Mouse (Mus musculus) testis, adult 2 months (tissue): ENCODE measurements around the gene Scn2b. TPM values are rescaled to one million over a fixed set of nuclear protein-coding genes. Genes with fewer than 3 reads are reported as not detected.

Source experiments
- H3K27ac ChIP-seq: fragments of 200-500 bp; 2 replicates; pipeline ENCODE4 v1.5.1; 2012; ENCODE audit warnings: low read depth, low read length; ENCODE audit not compliant: control insufficient read depth, insufficient read depth
- H3K27me3 ChIP-seq: fragments of 200-500 bp; 2 replicates; pipeline ENCODE4 v1.6.1; 2012; ENCODE audit warnings: mild to moderate bottlenecking, low read length, moderate library complexity; ENCODE audit not compliant: control insufficient read depth, insufficient read depth
- H3K36me3 ChIP-seq: fragments of 200-500 bp; 2 replicates; pipeline ENCODE4 v1.6.1; 2012; ENCODE audit warnings: mild to moderate bottlenecking, low read length; ENCODE audit not compliant: control insufficient read depth, insufficient read depth
- H3K4me1 ChIP-seq: fragments of 200-500 bp; 2 replicates; pipeline ENCODE4 v1.6.1; 2012; ENCODE audit warnings: low read length; ENCODE audit not compliant: control insufficient read depth, insufficient read depth
- H3K4me3 ChIP-seq: fragments of 200-500 bp; 2 replicates; pipeline ENCODE4 v1.5.1; 2012; ENCODE audit warnings: low read depth, mild to moderate bottlenecking, low read length, moderate library complexity, mixed read lengths; ENCODE audit not compliant: control insufficient read depth
- CTCF ChIP-seq: fragments of 200-500 bp; IDR thresholded peaks from 2 replicates; pipeline ENCODE4 v1.5.1; 2012; ENCODE audit warnings: low read depth, mild to moderate bottlenecking, inconsistent platforms, low read length, moderate library complexity; ENCODE audit not compliant: control insufficient read depth, insufficient read depth, insufficient replicate concordance
- POLR2A ChIP-seq: fragments of 200-500 bp; IDR thresholded peaks from 2 replicates; pipeline ENCODE4 v1.6.1; 2012; ENCODE audit warnings: low read depth, mild to moderate bottlenecking, inconsistent platforms, low read length, moderate library complexity; ENCODE audit not compliant: control insufficient read depth
- polyA plus RNA-seq: library from polyadenylated mRNA; depleted of rRNA; stranded (reverse); fragments of >200 nt; gene quantifications from 2 replicates; pipeline ENCODE4 v1.2.3, GENCODE M21; 2012

Gene Scn2b
- polyA plus RNA-seq, 1 experiment: 0.48 TPM

DNA sequence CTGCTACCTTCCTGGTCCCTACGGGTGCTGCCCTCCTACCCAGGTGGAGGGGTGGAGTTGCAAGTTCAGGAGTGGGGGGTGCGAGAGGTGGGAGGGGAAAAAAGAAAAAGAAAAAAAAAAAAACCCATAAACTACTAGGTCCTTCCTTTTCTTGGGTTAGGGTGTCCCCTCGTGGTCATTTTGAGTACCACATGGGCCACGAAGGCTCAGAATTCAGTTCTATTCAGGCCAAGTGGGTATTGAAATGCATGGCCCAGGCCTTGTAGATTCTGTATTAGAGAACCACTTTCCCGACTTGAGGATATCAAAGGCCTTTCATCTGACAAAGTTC is 28.6 kb downstream of the Scn2b start:
- H3K4me1 ChIP-seq: peaks cover 2% of the 10 kb centered on the region; the same call in 1 of the 2 replicates
- H3K36me3 ChIP-seq: no peaks in the 10 kb centered on the region
- no peaks in the 10 kb centered on the region for H3K27me3 ChIP-seq
- no peak overlapping the region for H3K27ac ChIP-seq
- TF ChIP-seq POLR2A (no peak), CTCF (no peak)
- H3K4me3 ChIP-seq: peak overlapping the region; percentile 6; the same call in 1 of the 2 replicates

- Histone ChIP-seq H3K27ac (no peak overlapping the region), H3K4me3 (no peak overlapping the region), H3K36me3 (no peaks in the 10 kb centered on the region), H3K4me1 (peaks cover 2% of the 10 kb centered on the region; the same call in 1 of the 2 replicates), H3K27me3 (no peaks in the 10 kb centered on the region)
- TF ChIP-seq POLR2A (no peak), CTCF (no peak)
These were observed 33.4 kb downstream of the Scn2b start for GRCm38 (mm10) chr9:45150933-45151332.

GRCm38 (mm10) chr9:45153361-45153760 is 35.8 kb downstream of the Scn2b start:
- no peaks in the 10 kb centered on the region for H3K27me3 ChIP-seq
- H3K4me3 ChIP-seq: no peak overlapping the region
- no peak overlapping the region for H3K27ac ChIP-seq
- no peaks in the 10 kb centered on the region; the same call in 1 of the 2 replicates for H3K4me1 ChIP-seq
- no peak for TF ChIP-seq POLR2A
- TF ChIP-seq CTCF: no peak
- no peaks in the 10 kb centered on the region for H3K36me3 ChIP-seq

- H3K27me3 ChIP-seq: no peaks in the 10 kb centered on the region
- no peak overlapping the region for H3K4me3 ChIP-seq
- TF ChIP-seq CTCF (no peak), POLR2A (no peak)
- H3K27ac ChIP-seq: no peak overlapping the region
- H3K4me1 ChIP-seq: no peaks in the 10 kb centered on the region; the same call in 1 of the 2 replicates
- H3K36me3 ChIP-seq: no peaks in the 10 kb centered on the region
These were observed 50.3 kb downstream of the Scn2b start for GRCm38 (mm10) chr9:45167903-45168302.

- Histone ChIP-seq H3K4me3 (no peak overlapping the region), H3K4me1 (no peaks in the 10 kb centered on the region; the same call in 1 of the 2 replicates), H3K36me3 (no peaks in the 10 kb centered on the region), H3K27ac (no peak overlapping the region), H3K27me3 (no peaks in the 10 kb centered on the region)
- no peak for TF ChIP-seq CTCF
- no peak for TF ChIP-seq POLR2A
These were observed 52.6 kb downstream of the Scn2b start for GRCm38 (mm10) chr9:45170150-45170549.

GRCm38 (mm10) chr9:45171073-45171610 is 53.6 kb downstream of the Scn2b start:
- TF ChIP-seq CTCF: no peak
- no peak for TF ChIP-seq POLR2A
- H3K27ac ChIP-seq: no peak overlapping the region
- H3K27me3 ChIP-seq: no peaks in the 10 kb centered on the region
- no peak overlapping the region for H3K4me3 ChIP-seq
- no peaks in the 10 kb centered on the region; the same call in 1 of the 2 replicates for H3K4me1 ChIP-seq
- H3K36me3 ChIP-seq: no peaks in the 10 kb centered on the region

DNA sequence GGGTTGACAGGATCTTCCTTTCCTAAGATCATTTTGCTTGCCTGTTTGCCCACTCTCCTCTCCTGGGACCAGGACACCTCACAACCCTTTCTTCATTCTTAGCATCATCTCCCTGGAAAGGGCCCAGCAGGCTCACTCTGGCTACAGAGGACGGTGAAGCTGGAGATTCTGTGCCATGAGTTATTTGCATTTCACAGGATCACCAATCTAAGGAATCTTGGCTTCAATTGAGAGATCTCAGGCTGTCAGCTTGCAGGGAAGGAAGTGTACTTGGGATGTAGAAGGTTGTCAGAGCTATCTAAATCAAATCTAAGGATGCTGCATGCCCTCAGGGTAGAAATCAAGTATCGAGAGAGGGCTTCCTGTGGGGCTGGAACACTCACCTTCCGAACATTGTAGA is 55.9 kb downstream of the Scn2b start:
- H3K36me3 ChIP-seq: no peaks in the 10 kb centered on the region
- H3K27me3 ChIP-seq: no peaks in the 10 kb centered on the region
- TF ChIP-seq POLR2A (no peak), CTCF (no peak)
- H3K4me3 ChIP-seq: no peak overlapping the region
- H3K4me1 ChIP-seq: no peaks in the 10 kb centered on the region; the same call in 1 of the 2 replicates
- no peak overlapping the region for H3K27ac ChIP-seq
